Mouse (Mus musculus): Measurements from ENCODE around the gene Agxt2.

Gene Agxt2

DNA sequence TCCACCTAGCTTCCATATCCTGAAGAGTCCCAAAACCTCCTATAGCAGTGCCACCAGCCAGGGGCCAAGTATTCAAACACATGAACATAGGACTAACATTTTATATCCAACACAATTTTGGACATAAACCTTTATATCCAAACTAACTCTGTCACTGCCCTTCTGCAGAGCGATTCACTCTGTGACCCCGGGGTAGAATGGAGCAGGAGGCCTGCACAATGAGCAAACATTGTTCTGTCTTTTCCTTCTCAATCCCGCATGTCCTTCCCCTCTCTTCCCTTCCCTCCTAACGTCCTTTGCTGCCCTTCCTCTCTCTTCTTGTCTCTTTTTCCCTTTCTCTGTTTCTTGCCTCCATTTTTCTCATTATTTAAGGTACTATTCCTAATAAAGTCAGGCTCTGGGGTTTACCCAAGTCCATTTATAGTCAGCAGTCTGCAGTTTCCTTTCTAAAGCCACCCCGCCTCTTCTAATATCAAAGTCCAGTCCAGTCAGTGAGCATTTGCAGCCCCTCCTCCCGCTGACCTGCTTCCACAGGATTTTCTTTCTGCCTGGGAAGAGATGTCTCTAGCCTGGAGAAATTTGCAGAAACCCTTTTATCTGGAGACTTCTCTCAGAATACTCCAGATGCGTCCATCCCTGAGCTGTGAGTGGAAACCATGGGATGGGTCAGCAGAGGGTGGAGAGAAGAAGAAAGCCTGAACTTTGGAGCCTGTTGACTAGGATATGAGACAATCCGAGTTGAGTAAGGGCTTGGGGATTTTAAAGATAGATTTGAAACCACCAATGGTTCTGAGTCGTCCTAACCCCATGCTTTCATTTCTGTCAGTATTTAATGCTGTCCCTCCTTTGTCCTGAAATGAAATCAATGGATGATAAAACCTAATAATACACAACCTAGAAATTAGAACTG, at the start of gene Agxt2:
TSS of gene Agxt2 (plus strand) at position 494 of the 910 bp plus-strand sequence.
- no peak for DNase-seq (ENCODE audit: extremely low spot score)

DNA sequence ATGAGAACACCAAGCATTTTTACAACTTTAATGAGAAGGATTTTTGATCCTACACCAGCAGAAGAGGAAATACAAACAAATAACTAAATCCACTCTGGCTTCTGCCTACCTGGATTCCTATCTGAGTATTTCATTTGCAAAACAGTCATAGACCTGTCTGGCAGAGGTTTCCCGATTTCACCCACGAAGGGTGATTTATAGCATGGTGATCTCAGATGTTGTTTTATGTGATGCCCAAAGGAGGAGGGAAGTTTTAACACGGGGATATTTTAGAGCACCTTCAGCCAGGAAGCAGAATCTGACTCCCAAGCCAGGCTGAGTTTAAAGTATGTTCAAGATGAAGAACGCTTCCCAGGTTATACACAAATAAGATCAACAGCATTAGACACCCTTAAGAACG, 46.5 kb upstream of the Agxt2 start:
- no peak for DNase-seq (ENCODE audit: extremely low spot score)

DNA sequence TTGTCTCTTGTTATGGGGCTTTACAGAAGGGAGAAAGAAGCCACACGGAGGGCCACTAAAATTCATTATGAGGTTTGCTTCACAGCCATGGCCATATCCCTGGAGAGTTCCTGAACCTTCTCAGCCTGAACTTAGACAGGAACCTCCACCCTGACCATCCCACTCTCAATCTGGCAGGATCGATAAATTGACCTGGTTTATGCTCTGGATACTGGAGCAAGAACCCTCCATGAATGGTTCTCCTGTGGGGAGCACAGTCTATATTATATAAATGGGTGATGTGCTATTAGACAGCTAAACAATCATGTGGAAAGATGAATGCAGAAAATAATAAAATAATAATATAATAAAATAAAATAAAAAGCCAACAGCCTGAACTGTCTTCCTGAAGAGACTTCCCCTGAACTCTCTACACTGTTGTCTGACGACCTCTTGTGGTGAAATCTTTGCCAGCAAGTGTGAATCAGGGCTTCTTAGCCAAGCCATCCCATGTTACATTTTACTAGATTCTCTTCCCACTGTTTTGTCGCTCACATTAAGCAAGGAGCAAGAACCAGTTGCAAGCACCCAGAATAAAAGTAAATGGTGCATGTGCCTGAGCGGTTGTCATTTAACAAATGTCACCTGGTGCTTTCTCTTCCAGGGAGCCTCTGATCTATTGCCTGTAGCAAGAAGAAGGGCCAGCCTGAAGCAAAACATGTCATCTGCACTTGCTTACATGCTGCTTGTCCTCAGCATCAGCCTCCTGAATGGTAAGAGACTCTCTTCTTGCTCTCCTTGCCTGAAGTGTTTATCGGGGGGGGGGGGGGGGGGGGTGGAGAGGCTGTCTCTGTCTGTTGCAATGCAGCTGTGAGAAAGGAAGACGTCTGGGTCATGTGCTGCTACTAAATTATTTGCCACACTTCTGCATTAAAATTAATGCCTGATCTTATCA, 44.5 kb upstream of the Agxt2 start:
- peak; percentile 27 for DNase-seq (ENCODE audit: extremely low spot score)

- no peak for DNase-seq (ENCODE audit: extremely low spot score)
Observed at GRCm38 (mm10) chr15:10325080-10325479, 33.3 kb upstream of the Agxt2 start, which contains the start of gene Gm21973. Gene Gm21973 (plus strand): TSS chr15:10325380.

DNA sequence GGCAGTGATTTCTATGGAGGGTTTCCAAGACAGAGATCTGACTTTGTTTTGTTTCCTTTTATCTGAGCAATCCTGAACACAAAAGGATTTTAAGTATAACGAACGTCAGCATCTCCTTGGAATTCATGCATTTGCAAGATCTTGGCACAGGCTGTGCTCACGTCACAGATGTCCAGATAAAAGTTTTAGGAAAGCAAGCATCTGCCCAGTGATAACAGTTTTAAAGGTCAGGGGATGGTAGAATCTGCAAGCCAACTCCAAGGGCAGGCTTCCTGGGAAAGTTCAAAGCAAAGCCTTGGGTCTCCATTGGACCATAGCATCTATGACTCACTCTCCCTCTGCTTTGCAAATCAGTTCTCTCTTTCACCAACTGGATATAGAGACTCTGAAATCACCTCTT, 27.7 kb upstream of the Agxt2 start:
- no peak for DNase-seq (ENCODE audit: extremely low spot score)

DNA sequence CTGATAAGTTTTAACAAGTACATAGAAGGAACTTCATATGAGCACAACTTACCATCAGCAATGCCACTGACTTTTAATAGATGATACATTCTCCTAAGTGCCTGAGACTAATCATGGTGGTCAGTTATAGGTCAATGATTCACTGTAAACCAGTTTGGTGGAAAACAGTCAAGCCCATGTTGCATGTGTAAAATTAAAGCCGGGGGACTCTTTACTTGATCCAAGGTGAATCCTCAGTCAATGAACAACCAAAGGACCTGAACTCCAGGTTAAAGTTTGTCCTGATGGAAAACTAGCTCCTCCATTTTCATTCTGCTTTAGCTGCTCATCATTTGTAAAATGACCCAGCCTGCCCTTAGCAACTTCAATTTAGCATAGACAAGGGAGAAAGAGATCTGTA, 25.8 kb upstream of the Agxt2 start:
- no peak for DNase-seq (ENCODE audit: extremely low spot score)

GRCm38 (mm10) chr15:10338606-10339005, 19.7 kb upstream of the Agxt2 start:
- no peak for DNase-seq (ENCODE audit: extremely low spot score)

DNA sequence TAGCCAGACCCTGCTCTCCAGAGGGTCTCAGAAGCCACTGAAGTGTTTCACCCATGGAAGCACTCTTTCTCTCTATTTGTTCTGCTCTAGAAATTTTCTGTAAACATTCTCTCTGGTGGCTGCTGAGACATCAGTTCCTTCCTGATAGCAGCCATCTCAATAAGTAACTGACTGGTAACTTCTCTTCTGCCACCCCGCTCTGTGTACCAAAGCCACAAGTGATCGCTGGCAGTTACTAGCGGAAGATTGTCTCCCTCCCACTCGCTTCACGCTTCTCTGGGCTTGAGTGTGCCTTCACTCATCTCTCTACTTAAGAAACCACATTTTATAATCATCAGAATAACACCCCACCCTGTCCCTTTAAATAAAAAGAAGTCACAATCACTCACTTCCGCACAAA, 11.3 kb upstream of the Agxt2 start:
- DNase-seq (ENCODE audit: extremely low spot score): no peak

DNA sequence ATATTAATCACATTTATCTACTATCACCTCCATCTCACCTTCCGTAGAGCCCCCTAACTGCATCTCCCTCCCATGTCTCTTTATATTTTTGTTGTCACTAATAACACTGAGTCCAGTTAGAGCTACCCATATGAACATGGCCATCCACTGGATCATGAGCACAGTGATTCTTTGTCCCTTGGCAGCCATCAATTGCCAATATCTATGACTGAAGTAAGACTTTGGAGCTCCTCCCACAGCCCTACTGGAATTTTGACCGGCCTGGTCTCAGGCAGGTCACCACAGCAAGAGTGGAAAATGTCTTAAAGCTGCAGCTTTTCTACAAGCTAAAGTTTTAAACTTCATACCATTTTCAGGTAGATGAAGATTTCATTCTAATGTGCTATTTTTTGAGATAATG, 8.0 kb downstream of the Agxt2 start:
- no peak for DNase-seq (ENCODE audit: extremely low spot score)

DNA sequence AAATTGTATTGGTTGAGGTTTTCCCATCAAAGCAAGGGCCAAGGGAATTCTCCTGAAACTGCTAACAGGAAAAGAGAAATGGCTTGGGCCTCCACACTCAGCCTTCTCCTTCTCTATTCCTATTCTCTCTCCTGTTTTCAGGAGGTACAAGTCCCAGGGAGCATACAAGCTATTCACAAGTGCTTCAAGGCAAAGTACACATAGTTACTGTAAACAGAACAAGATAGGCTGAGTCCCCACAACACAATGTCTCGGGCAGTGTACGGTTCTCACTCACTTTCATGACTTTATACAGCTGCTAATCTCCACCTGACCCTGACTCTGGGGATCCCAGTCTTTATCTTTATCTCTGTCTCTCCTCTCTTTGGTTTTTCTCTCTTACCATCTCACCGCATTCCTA, 17.1 kb downstream of the Agxt2 start:
- DNase-seq (ENCODE audit: extremely low spot score): no peak

DNA sequence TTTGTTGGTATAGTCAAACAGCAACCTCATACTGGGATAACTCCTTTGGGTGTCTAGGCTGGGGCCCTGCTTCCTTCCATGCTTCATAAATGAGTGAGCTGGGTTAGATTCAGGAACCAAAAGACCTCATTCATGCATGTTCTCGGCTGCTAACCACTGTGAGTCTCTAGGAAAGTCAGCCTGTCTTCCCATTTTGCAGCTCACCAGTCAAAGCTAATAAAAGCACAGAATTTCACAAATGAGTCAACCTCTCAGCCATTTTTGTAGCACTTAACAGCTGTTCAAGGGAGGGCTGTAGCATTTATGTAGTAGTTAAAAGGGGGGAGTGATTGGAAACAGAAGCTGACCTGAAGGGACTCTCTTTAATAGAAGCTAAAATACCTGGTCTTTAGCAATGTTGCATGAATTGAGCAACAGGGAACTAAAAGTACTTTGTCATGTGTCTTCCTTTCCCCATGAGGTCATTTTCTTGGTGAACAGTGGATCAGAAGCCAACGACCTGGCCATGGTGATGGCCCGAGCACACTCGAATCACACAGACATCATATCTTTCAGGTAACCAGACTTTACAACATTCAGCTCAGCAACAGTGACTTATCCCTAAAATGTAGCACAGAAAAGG, 20.1 kb downstream of the Agxt2 start:
- DNase-seq (ENCODE audit: extremely low spot score): no peak

GRCm38 (mm10) chr15:10379757-10380458, 21.6 kb downstream of the Agxt2 start:
- DNase-seq (ENCODE audit: extremely low spot score): no peak

DNA sequence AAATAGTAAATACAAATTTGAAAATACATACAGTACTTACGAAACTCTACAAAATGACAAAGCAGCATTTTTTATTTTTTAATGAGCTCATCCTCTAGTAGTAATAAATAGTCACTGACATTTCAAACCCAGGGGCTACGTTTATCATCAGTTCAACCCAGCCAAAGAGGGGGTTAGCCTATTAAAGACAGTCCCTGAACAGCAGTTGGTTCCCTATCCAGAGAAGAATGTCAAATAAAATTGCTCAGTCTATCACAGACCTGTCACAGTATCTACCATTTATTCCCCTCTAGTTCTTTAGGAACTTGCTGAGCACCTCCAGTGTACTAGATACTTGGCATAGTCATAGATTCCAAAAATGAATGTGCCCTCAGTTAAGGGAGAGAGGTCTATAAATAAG, 28.9 kb downstream of the Agxt2 start:
- no peak for DNase-seq (ENCODE audit: extremely low spot score)

- DNase-seq (ENCODE audit: extremely low spot score): no peak
Observed at GRCm38 (mm10) chr15:10399795-10400194, 41.5 kb downstream of the Agxt2 start.

DNA sequence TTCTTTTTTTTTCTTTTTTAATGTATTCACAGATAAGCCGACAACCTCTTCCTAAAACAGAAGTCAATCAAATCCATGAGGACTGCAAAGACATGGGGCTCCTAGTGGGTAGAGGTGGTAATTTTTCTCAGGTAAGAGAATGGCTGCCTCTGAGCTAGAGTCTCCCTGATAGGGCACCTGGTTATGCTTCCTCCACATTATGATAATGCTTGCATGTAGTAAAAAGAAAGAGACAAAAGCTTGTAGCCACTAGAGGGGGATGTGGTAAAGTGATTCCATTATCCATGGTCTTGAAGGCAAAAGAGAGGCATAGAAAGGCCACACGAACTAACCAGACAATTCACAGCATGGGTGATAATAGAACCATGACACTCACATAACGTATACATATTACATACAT, 42.1 kb downstream of the Agxt2 start:
- peak; percentile 20 for DNase-seq (ENCODE audit: extremely low spot score)

- DNase-seq (ENCODE audit: extremely low spot score): no peak
Observed at GRCm38 (mm10) chr15:10409842-10410241, 51.5 kb downstream of the Agxt2 start.

DNA sequence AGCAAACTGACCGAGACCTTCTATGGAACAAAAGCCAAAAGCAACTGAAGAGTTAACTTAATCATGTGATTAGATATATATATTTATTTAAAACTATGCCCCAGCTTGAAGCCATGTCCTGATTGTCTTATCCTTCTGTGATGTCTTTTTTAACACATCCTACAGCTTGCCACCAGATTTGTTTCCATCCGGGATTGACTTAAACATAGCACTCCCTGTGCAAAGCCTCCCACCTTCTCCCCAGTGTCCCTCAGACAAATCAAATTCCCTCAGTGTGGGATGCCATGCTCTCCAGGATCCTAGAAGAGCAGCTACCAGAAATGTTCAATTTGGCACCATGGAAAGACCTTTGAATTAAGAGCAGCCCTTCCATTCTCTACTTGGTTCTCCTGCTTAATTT, 52.5 kb downstream of the Agxt2 start:
- no peak for DNase-seq (ENCODE audit: extremely low spot score)

DNA sequence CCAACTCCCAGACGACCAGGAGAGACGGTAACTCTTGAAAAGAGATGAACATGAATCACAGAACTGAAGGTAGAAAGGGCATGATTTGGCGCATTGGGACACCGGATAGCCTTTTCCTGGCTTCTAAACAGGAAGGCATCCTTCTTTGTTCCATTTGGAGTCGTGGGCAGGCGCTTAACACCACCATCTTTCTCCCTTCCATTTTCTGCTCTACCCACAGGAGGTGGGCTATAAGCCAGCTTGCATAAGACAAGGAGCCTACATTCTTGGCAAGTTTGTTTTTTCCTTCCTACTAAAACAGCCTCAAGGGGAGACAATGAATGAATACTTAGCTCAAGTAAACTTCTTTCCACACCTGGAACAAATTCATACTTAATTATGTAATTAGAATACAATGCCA, 55.3 kb downstream of the Agxt2 start:
- DNase-seq (ENCODE audit: extremely low spot score): no peak

DNA sequence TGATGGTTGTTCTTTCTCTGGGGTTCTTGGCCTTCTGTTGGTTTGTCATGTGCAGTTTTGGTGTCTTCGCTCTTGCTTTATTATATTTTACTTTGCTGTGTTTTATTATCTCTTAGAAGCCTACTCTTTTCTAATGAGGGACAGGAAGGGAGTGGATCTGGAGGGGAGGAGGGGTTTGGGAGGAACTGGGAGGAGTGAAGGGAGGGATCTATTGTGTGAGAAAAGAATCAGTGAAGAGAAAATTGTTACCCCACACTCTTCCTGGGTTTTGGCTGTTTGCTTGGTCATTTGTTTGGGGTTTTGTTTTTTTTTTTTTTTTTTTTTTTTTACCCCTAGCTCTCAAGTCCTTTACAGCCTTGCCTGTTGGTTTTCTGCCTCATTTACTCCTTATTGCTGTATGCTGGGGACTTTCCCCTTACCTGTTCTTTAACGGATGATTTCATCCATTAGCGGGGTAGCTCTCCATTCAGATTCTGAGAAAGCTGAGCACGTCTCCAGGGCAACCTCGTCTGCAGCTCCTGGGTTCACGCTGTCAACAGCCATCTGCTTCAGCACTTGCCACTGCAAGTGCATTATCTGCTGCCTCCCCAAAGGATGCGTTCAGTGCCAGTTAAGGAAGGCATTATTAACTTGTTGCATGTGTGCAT, 62.9 kb downstream of the Agxt2 start:
- DNase-seq (ENCODE audit: extremely low spot score): peak; percentile 33

- DNase-seq (ENCODE audit: extremely low spot score): no peak
Observed at GRCm38 (mm10) chr15:10421785-10422144, 63.4 kb downstream of the Agxt2 start.

DNA sequence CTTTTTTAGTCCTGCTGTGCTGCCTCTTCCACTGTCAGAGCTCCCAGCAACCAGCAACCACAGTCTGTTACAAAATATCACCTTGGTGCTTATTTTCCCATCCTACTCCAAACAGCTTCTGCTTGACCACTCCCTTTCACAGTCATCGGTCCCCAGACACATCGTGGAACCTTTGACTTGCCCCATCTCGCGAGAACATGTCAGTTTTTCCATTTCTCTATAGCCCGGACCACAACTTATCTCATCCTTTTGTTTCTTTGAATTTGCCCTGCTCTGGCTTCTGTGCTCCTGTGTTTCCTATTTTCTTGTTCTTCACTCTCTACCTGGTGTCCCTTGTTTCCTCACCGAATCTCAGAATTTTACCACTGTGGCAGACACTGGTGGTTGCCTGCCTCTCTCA, 67.8 kb downstream of the Agxt2 start:
- DNase-seq (ENCODE audit: extremely low spot score): no peak
